Mouse (Mus musculus) forebrain, embryonic 11.5 days (tissue): Measurements from ENCODE around the gene Gab2. TPM values are rescaled to one million over a fixed set of nuclear protein-coding genes. Genes with fewer than 3 reads are reported as not detected.

ENCODE experiments used
- ATAC-seq: fragments of 200-750 bp; cut with Nextera tagmentation; replicated peaks from 2 replicates; pipeline ENCODE4 v1.8.0; 2017; ENCODE audit warnings: moderate TSS enrichment; ENCODE audit not compliant: low FRiP score
- DNase-seq: peaks from one replicate; pipeline ENCODE4 v3.0.0-alpha.2; 2017; ENCODE audit warnings: low spot score
- H3K27ac ChIP-seq: fragments of 300-500 bp; sonication (generic); 2 replicates; pipeline ENCODE4 v1.5.1; 2014; ENCODE audit warnings: low read depth, low read length
- H3K27me3 ChIP-seq: fragments of 300-500 bp; sonication (generic); 2 replicates; pipeline ENCODE4 v1.6.1; 2014; ENCODE audit warnings: mild to moderate bottlenecking, low read length, mixed read lengths; ENCODE audit not compliant: control insufficient read depth, insufficient read depth
- H3K36me3 ChIP-seq: fragments of 300-500 bp; sonication (generic); 2 replicates; pipeline ENCODE4 v1.6.1; 2014; ENCODE audit warnings: mild to moderate bottlenecking, low read length, moderate library complexity, mixed read lengths; ENCODE audit not compliant: control insufficient read depth, insufficient read depth
- H3K4me1 ChIP-seq: fragments of 300-500 bp; sonication (generic); replicated peaks from 2 replicates; pipeline ENCODE4 v1.6.1; 2014; ENCODE audit warnings: low read length, mixed read lengths; ENCODE audit not compliant: control insufficient read depth, insufficient read depth
- H3K4me2 ChIP-seq: fragments of 300-500 bp; sonication (generic); 2 replicates; pipeline ENCODE4 v1.6.1; 2014; ENCODE audit warnings: low read depth, mild to moderate bottlenecking, low read length, moderate library complexity, mixed read lengths; ENCODE audit not compliant: severe bottlenecking
- H3K4me3 ChIP-seq: fragments of 300-500 bp; sonication (generic); 2 replicates; pipeline ENCODE4 v1.5.1; 2014; ENCODE audit warnings: low read depth, low read length
- H3K9ac ChIP-seq: fragments of 300-500 bp; sonication (generic); 2 replicates; pipeline ENCODE4 v1.6.1; 2014; ENCODE audit warnings: low read length
- H3K9me3 ChIP-seq: fragments of 300-500 bp; sonication (generic); 2 replicates; pipeline ENCODE4 v1.6.1; 2016; ENCODE audit warnings: low read length, mixed read lengths; ENCODE audit not compliant: control insufficient read depth
- WGBS: fragments of 180-500 bp; shearing (Covaris S2); extraction: QIAGEN DNeasy Blood & Tissue Kit; methylation state at CpG from one replicate; pipeline ENCODE4 v1.1.7; 2014; 5-methylcytosine and 5-hydroxymethylcytosine counted together
- polyA plus RNA-seq: library from polyadenylated mRNA; unstranded; fragments of >200 nt; fragmentation: Nextera tagmentation; extraction: Ambion mirVana; gene quantifications from 2 replicates; pipeline ENCODE4 v1.2.1, GENCODE M21; 2014

The Gab2 gene
- polyA plus RNA-seq, 1 experiment from 2014 or later = 8.1 TPM

DNA sequence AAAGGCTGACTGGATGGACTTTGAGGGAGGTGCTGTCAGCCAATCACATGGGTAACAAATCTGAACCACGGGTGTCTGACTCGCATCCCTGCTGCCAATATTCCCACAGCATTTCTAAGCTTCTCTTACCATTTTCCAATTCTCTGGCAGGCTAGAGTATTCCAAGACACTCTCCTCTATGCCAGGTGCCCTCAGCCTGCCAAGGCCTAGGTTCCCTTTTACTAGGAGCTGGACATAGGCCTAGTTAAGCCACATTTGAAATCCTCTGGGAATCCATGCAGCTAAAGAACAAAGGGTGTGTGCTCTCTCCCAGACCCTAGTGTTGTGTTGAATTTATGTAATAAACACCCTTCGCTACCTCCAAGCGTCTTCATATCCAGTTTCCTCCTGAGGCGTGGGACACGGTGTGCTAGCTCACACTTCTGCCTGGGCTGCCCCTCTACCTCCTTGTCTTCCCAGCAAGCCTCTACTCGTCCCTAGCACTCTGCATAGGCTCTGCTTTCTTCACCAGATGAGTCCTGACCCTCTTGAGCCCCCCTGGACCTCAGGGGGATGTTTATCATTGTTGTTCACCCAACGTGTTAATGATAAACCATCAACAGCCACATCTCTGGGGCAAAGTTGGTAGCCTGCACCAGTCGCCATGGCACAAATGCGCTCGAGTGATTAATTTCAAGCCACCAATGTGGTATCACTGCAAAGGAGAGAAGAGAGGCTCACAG lies 270.6 kb downstream of the Gab2 start:
- Histone ChIP-seq H3K4me3 (no peak overlapping the region), H3K36me3 (no peaks in the 10 kb centered on the region), H3K4me1 (no peaks in the 10 kb centered on the region), H3K9me3 (no peaks in the 10 kb centered on the region), H3K27ac (no peak overlapping the region), H3K9ac (no peak overlapping the region), H3K27me3 (no peaks in the 10 kb centered on the region), H3K4me2 (no peak overlapping the region)
- ATAC-seq = no peak
- 91% methylated on average over 11 of the region's 11 CpGs for WGBS
- DNase-seq = peak; percentile 43

DNA sequence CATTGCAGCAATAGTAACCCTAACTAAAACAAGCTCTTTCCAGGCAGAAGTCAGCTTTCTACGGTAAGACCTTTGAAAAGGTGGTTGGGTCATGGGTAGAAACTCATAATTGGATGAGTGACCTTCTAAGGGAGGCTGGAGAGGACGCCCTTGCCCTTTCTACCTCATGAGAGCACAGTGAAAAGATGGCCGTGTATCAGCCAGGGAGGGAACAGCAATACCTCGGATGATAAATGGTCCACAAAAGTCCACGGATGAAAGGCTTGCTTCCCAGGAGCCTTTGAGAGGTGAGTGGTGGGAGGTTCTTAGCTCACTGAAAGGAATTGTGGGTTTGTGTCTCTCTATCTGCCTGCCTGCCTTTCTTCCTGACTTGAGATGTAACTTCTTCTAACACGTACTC lies 272.0 kb downstream of the Gab2 start:
- H3K4me2 ChIP-seq = no peak overlapping the region
- no peak overlapping the region for H3K4me3 ChIP-seq
- H3K4me1 ChIP-seq = no peaks in the 10 kb centered on the region
- H3K9ac ChIP-seq = no peak overlapping the region
- no peaks in the 10 kb centered on the region for H3K36me3 ChIP-seq
- H3K27me3 ChIP-seq = no peaks in the 10 kb centered on the region
- no peak overlapping the region for H3K27ac ChIP-seq
- WGBS = 88% methylated on average over 6 of the region's 6 CpGs
- H3K9me3 ChIP-seq = no peaks in the 10 kb centered on the region
- ATAC-seq = no peak
- DNase-seq = peak; percentile 7

DNA sequence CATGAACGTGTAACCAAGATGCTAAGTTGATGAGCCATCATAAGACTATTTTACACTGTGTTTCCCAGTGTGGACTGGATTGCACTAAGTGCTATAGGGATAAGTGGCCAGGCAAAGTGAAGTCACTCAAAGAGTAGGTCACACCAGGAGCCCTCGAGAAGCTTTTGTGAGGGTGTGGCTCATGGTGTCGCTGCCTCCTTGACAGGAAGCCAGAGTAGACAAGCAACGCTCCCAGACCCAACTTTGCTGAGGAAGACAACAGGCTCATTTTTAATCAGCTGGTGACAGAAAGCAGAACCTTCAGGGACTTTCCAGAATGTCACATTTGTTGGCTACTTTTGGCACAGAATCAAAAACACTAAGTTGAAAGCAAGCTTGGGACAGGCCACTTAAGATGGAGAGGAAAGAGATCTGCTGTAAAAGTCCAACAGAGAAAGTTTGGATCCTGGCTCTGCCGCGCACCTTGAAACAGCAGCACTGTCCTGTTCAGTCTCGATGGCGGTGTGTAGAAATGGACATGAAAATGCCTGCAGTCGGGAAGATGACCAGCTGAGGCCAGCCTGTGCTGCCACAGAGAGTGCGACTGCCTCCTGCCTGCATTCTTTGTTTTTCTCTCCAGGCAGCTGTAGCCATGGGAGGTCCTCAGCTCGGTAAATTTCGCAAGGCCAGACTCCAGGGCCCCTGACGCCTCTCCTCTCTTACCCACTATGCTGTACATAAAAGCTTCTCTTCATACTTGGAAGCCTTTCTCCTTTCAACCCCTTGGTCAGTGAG lies 273.9 kb downstream of the Gab2 start:
- Histone ChIP-seq H3K36me3 (no peaks in the 10 kb centered on the region), H3K27ac (no peak overlapping the region), H3K27me3 (no peaks in the 10 kb centered on the region), H3K4me1 (no peaks in the 10 kb centered on the region), H3K4me3 (no peak overlapping the region), H3K9me3 (no peaks in the 10 kb centered on the region), H3K4me2 (no peak overlapping the region), H3K9ac (no peak overlapping the region)
- no peak for ATAC-seq
- 48% methylated on average over 13 of the region's 13 CpGs for WGBS
- peak; percentile 39 for DNase-seq

DNA sequence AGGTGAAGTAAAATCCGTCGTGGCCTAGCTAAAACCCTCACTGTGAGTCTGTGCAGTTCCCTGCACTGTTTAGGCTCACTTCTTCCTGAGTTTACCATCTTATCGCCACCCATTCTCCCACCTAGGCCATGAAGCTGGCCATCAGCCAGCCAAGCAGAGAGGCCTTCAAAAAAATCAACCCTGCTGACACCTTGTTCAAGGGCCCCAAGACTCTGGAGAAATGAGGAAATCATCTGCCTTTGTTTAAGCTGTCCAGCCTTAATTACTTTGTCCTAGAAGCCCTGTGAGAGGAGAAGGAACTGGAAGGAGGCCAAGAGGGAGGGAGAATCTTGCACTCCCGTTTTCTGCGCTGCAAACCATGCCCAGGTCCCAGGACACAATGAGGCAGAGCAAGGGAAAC lies 274.9 kb downstream of the Gab2 start:
- Histone ChIP-seq H3K4me1 (no peaks in the 10 kb centered on the region), H3K36me3 (no peaks in the 10 kb centered on the region), H3K27me3 (no peaks in the 10 kb centered on the region), H3K9me3 (no peaks in the 10 kb centered on the region), H3K4me3 (no peak overlapping the region), H3K9ac (no peak overlapping the region), H3K4me2 (no peak overlapping the region), H3K27ac (no peak overlapping the region)
- DNase-seq (peak; percentile 27), ATAC-seq (no peak)
- WGBS = 83% methylated on average over 5 of the region's 5 CpGs

DNA sequence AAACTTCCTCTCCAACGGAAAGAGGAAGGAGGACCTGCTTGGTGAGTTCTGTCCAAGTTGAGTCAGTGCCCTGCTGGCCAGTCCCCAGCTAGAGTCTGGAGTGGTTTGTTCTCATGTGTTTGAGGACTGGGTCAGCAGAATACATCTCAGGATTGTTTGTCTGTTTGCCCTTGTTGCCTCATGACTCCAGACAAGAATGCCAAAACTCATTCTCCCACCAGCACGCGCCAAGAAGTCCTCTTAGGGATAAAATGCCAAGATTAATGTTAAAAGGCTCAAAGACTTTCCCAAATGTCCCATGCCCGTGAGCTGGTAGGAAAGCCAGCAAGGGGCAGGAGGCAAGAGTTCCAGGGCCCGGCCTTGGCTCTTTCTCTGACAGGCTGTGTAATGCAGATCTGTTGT lies 275.5 kb downstream of the Gab2 start:
- ATAC-seq = no peak
- no peak overlapping the region for H3K4me2 ChIP-seq
- WGBS = 76% methylated on average over 5 of the region's 5 CpGs
- no peaks in the 10 kb centered on the region for H3K36me3 ChIP-seq
- no peaks in the 10 kb centered on the region for H3K9me3 ChIP-seq
- no peak overlapping the region for H3K4me3 ChIP-seq
- H3K27me3 ChIP-seq = no peaks in the 10 kb centered on the region
- no peaks in the 10 kb centered on the region for H3K4me1 ChIP-seq
- H3K9ac ChIP-seq = no peak overlapping the region
- DNase-seq = peak; percentile 35
- H3K27ac ChIP-seq = no peak overlapping the region

DNA sequence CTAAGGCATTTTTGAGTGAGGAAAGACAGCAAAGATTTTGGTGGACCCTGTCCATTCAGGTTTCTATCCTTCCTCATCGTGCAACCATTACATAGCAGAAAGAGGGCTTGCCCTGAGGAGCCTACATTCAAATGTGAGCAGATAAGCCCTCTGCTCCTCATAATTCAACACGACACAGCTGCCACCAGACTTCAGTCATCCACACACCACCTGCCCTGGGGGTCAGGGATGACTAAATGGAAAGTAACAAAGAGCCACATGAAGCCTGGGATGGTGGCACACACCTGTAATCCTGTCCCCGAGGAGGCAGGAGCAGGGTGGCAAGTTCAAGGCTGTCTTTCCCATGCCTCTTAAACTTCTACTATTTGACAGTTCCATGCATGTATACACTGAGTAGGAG lies 276.5 kb downstream of the Gab2 start:
- DNase-seq (peak; percentile 35), ATAC-seq (no peak)
- Histone ChIP-seq H3K4me1 (no peaks in the 10 kb centered on the region), H3K9me3 (no peaks in the 10 kb centered on the region), H3K9ac (no peak overlapping the region), H3K4me3 (no peak overlapping the region), H3K27ac (no peak overlapping the region), H3K27me3 (no peaks in the 10 kb centered on the region), H3K36me3 (no peaks in the 10 kb centered on the region), H3K4me2 (no peak overlapping the region)
- 73% methylated on average over 3 of the region's 3 CpGs for WGBS

DNA sequence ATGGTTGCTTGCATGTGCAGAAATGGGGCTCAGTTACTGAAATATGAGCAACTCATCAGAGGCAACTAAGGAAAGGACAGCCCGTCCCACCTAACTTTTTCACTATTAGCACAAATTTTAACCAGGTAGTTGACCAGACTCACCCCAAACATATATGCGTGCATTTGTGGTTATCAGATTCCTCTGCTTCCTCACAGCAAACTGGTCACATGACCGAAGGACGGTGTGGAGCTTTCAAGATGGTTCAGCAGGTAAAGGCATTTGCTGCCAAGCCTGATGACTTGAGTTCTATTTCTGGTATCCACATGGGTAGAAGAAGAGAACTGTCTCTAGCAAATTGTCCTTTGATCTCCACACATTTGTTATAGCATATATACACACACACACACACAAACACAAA lies 277.0 kb downstream of the Gab2 start:
- Histone ChIP-seq H3K27me3 (no peaks in the 10 kb centered on the region), H3K36me3 (no peaks in the 10 kb centered on the region), H3K4me2 (no peak overlapping the region), H3K9me3 (no peaks in the 10 kb centered on the region), H3K4me3 (no peak overlapping the region), H3K4me1 (no peaks in the 10 kb centered on the region), H3K27ac (no peak overlapping the region), H3K9ac (no peak overlapping the region)
- DNase-seq = peak; percentile 11
- no peak for ATAC-seq
- 92% methylated on average over 4 of the region's 4 CpGs for WGBS
